Mouse (Mus musculus): ENCODE data around the gene Psmb7.

The Psmb7 gene

DNA sequence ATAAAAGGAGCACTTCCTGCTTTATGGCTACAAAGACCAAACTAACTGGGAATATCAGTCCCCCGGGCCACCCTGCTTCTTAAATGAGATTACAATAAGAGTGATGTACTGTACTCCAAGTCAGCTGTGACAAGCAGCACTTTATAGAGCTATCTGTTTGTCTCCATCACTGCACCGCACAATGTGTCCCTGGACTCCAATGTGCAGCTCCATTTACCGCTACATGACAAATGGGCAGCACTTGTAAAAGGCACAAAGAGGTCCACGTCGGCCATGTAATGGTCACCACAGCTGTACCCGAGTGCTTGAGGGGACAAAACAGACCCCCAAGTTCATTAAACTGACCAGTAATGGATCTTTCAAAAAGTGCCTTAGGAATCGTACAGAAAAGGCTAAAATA lies 49.0 kb downstream of the Psmb7 start:
- no peak for DNase-seq (ENCODE audit: low read depth, low spot score)

- DNase-seq (ENCODE audit: low read depth, low spot score), result peak; percentile 47
These were observed 52.0 kb downstream of the Psmb7 start for GRCm38 (mm10) chr2:38591751-38592459.

DNA sequence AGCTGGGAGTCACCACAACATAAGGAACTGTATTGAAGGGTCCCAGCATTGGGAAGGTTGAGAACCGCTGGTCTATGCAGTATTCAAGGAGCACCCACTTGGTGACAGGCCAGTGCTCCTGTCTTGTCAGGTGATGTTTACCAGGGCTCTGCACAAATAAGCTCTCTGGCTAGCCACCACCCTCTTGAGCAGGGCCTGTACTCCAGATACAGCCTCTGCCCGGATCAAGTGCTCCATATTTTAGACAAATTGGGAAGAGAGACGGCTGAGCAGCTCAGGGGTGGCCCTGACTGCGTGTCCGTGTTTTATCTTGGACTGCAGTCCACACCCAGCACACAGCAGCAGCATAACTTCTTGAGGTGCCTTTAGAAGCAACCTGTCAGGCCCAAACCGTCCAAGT lies 57.2 kb downstream of the Psmb7 start:
- DNase-seq (ENCODE audit: low read depth, low spot score), result no peak

DNA sequence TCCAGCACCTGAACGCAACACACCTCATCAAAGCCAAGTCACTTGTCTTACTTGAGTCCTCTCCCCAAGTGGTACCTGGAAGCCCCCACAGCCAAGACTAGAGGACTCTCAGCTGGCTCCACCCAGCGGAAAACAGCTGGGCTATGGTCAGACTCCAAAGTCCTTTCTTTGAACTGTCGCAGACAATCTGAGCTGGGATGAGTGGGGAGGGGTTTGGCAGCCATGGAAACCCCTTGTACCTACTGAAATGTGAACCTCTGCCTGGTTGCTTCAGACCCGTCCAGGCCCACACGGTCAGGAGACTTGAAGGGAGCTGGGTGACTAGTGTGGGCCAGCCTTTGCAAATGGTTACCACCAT lies 58.5 kb downstream of the Psmb7 start:
- DNase-seq (ENCODE audit: low read depth, low spot score), result no peak

DNA sequence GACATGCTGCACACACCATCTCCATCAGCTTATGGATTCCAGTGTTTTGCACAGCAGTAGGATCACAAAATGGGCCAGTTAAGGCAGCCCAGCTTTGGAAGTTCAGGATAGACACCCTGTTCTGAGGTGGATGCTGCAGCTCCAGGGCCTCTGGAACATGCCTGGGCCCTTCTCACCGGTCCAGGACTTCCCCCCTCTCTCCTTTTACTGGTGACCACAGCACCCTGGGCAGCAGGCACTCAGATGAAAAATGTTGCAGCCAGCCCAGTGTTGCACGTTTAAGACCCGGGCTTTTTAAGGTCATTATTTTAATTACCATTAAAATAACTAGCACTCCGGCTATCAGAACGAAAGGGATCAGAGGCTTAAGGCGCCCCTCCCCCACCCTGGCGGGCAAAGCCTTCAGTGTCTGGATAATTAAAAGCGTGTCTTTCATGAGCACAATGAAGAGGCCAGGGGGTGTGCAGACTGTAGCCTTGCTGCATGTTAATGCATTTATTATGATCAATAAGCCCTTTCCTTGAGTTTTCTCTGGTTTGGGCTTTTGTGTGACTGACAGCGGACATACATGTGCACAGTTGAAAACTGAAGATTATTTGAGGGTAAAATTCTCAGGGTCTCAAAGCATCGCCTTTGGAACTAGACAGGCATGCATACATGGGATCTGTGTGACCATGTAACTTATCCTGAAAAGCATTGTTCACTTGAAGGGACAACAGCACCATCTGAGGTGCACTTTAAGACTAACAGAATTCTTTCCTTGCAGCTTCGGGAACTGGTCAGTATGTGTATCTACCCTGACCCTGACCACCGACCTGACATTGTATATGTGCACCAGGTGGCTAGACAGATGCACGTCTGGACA lies 59.1 kb downstream of the Psmb7 start:
- no peak for DNase-seq (ENCODE audit: low read depth, low spot score)

DNA sequence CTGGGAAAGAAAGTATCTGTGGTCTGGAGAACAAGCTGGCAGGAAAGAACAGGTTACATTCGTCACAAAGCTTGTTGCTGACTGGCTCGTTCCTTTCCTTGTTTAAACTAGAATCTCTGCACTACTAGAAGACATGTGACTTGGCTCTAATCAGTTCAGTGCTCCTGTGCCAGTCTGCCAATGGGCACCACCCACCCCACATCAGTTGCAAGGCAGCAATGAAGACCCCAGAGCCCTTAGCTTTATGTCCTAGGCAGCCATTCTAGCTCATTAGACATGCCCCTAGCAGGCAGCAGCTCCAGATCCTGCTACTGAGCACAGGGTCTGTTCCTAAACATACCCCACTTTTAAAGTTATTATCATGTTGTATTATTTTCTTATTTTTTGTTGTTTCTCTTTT lies 59.9 kb downstream of the Psmb7 start:
- no peak for DNase-seq (ENCODE audit: low read depth, low spot score)

DNA sequence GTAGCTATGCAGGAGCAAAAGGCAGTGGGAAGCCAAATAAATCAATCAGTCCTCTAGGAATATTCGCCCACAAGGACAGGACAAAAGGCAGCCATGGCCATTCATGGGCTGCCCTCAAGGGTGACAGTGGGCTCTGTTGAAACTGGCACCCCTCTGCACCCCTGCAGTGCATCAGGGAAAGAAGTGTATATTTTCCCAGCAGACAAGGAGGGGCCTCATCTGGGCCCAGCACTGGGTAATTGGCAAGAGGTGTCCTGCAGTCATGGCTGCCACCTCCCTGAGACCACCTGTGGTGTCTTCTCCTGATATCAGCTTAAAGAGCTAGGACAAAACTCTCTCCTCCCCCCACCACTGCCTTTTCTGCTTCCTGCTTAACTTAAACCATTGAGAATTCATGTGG lies 64.4 kb downstream of the Psmb7 start:
- DNase-seq (ENCODE audit: low read depth, low spot score), result no peak

- no peak for DNase-seq (ENCODE audit: low read depth, low spot score)
These were observed 65.0 kb downstream of the Psmb7 start for GRCm38 (mm10) chr2:38578602-38579521.

DNA sequence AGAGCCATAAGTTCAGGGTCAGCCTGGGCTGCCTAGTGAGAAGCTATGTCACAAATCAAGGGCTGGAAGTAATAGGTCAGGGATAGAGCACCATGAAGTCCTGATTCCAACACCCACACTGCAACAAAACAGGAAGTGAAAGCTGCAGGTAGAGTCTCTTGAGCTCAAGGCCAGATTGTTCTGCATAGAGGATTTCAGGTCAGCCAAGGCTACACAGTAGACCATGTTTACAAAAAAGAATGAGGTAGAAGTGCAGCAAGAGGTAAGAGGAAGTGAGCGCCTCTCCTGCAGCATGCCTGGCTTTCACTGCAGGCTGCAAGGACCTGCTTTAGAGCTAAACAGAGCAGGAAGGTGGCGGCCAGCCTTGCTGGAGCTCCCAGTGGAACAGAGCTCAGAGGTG lies 69.2 kb downstream of the Psmb7 start:
- no peak for DNase-seq (ENCODE audit: low read depth, low spot score)

DNA sequence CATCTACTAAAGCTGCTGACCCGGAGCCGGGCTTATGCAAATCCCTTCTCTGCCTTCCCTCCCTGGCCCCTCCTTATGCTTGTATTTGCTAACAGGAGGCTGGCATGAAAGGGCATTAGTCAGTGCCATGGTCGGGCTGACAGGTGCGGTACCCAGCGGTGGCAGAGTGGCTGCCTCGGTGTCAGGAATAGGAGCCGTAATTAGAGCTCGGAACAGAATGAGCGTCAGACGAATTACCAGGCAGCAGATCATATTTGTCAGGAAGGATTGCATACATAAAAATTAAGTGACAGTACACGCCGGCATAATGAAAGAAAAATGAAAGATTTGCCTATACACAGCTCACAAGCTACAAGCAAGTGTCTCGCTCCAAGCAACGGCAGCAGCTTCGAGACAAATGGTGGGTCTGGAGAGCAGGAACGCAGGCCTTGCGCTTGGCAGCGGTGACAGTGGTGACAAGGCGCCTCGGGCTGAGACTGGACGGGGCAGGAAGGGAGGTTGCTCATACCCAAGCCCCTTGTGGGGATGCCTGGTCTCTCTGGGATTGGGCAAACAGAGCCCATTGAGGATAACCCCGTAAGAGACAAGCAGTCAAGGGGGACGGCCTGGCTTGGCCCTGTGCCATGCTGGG lies 71.8 kb downstream of the Psmb7 start:
- DNase-seq (ENCODE audit: low read depth, low spot score), result no peak

GRCm38 (mm10) chr2:38562596-38562995 lies 81.3 kb downstream of the Psmb7 start:
- DNase-seq (ENCODE audit: low read depth, low spot score), result no peak

- DNase-seq (ENCODE audit: low read depth, low spot score), result no peak
These were observed 83.3 kb downstream of the Psmb7 start for GRCm38 (mm10) chr2:38560296-38561227.

GRCm38 (mm10) chr2:38556721-38557120 lies 87.2 kb downstream of the Psmb7 start:
- no peak for DNase-seq (ENCODE audit: low read depth, low spot score)

- no peak for DNase-seq (ENCODE audit: low read depth, low spot score)
These were observed 88.2 kb downstream of the Psmb7 start for GRCm38 (mm10) chr2:38555659-38556058.

DNA sequence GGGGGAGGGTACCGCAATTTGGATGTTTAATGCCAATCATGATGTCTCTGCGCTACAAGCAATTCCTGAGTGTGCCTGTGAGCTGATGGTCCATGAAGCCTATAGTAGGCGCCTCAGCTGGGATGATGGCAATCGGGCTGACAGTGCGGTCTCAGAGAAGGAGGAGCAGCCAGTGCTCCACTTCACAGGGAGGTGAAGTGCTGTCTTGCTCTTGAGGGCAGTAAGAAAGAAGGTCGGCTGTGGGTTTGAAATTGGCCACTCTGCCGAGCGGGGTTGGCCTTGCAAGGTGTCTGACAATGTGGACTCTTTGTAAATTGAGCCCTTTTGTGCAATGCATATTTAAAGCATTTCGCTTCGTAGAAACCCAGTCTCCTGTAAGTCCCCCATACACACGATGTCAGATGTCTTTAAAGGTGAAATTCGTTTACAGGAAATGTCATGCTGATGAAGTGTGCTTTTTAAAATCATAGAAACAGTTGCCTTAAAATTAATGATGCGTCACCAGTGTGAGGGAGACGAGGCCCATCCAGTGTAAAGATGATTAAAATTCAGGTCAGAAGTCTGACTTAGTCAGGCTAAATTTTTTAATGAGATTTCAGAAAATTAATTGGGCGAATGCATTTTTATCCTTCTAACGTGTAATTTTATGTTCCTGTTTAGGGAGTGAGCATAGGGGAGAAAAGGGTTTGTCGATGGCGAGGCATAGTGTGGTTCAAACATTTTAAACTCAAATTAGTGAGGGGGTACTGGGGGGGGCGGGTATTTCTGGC lies 89.5 kb downstream of the Psmb7 start:
- DNase-seq (ENCODE audit: low read depth, low spot score), result no peak

DNA sequence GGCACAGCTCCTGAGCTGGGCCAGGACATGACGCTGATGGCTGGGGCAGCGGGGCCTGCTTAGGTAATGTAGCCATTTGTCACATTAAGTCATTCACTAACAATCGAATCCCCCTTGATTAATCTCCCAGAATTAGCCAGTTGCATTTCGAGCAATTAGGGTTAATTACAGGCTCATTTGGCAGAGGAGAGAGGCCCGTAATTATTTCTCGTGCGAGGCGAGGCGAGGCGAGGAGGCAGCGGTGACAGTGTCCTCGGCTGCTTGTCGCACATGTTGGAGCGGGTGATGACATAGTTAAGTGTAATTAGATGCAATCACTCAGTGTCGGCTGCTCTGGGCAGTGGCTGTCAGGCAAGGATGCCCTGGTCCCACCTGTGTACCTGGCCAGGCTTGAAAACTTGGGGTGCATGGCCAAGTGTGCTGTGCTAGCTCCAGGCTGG lies 91.9 kb downstream of the Psmb7 start:
- no peak for DNase-seq (ENCODE audit: low read depth, low spot score)

DNA sequence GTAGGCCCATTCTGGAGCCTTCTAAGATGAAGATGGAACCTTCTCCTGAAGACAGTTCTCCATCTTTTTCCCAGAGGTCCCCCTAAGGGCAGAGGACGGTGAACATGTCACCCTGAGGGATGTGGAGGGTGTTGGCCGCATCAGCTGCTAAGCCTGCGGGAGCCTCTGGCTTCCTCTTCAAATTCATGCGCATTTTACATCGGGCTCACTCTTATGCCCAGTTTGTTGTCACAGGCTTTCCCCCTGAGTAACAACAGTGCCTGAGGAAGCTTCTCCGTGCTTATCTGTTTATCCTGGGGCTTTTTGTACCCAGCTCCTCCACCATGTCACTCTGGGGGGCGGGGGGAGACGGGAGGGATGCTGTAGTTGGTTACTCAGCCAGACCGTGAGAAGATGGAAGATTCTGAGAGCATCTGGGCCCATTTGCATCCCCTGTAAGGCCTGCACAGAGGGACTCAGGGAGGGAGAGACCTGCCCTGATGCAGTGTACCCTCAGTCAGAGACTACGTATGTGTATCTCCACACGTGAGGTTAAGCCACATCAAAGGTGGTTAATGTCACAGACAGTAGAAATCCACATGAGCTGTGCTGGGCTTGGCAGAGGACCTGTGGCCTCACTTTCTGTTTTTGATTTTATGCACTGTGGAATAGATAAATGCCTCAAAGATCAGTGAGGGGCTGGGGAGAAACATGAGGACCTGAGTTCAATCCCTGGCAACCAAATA lies 95.9 kb downstream of the Psmb7 start:
- no peak for DNase-seq (ENCODE audit: low read depth, low spot score)

DNA sequence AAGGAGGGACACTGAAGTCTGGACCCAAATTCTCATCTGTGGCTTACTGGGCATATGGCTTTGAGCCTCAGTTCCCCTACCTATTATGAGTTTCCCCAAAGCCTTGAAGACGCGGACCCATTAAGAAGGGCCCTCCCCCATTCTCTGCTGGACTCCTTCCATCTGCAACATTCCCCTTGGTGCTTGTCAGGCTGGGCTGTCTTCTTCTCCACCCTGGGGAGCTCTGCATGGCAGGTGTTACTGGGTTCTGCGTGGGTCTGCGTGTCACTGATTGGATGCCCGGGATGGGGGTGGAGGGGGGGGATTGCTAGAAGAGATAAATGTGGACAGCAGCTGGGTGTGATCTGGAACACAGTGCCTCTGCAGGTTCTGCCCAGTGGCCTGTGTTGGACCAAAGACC lies 97.1 kb downstream of the Psmb7 start:
- no peak for DNase-seq (ENCODE audit: low read depth, low spot score)

GRCm38 (mm10) chr2:38546222-38546621 lies 97.7 kb downstream of the Psmb7 start:
- DNase-seq (ENCODE audit: low read depth, low spot score), result no peak

Data from brain, embryonic 18.5 days (tissue).